1 mouse cellular context compared by ENCODE assay signal in the genomic region with DNA sequence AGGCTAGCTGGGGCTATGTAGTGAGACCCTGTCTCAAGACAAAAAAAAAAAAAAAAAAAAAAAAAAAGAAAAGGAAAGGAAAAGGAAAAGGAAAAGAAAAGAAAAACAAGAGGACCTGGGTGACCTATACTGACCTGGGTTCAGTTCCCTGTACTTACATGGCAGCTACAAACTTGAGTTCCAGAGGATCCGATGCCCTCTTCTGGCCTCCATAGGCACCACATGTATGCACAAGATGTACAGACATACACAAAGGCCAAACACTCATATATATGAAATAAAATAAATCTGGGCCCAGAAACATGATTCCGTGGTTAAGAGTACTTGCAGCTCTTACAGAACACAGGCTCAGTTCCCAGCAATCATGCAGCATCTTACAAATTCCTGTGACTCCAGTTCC.
TF ChIP-seq lines count a peak whose summit lies in the region.

No protein-coding gene starts in this region.

TF ChIP-seq in MEL, 35 proteins besides CTCF, POLR2A, EP300 and RAD21:
- TF ChIP-seq USF2 (IDR thresholded peaks at IDR 0.05; ENCODE audit: borderline replicate concordance in 1 of 2, insufficient read depth in 1 of 2, low read depth in 1 of 2, low read length in 2 of 2) (no peak), ZNF384 (IDR thresholded peaks at IDR 0.05; ENCODE audit: low read depth, low read length) (0 out of 2 replicates have a peak, but pooled peaks have one; percentile 19), SMC3 (IDR thresholded peaks at IDR 0.05; ENCODE audit: low read depth, low read length) (peak; percentile 38)
TF ChIP-seq in MEL: peak in this region for 2.
